Mouse (Mus musculus) heart, postnatal 0 days (tissue): ENCODE measurements around the gene Spata20.

ENCODE experiments used
- CTCF ChIP-seq: IDR thresholded peaks from 2 replicates; pipeline ENCODE4 v1.5.1; 2016; ENCODE audit warnings: antibody characterized with exemption, control low read depth, low read depth
- EP300 ChIP-seq: IDR thresholded peaks from 2 replicates; pipeline ENCODE4 v1.6.1; 2016; ENCODE audit warnings: antibody characterized with exemption, low read depth

GRCm38 (mm10) chr11:94474544-94474910 lies 11.5 kb downstream of the Spata20 start:
- TF ChIP-seq CTCF: no peak
- TF ChIP-seq EP300: no peak
